Mouse (Mus musculus): Measurements from ENCODE around the gene Msh4. TPM values are rescaled to one million over a fixed set of nuclear protein-coding genes. Genes with fewer than 3 reads are reported as not detected.
"Not testable (repeated sequence)": the region's sequence is repeated elsewhere in the genome, so short reads cannot be mapped to it uniquely, and the experiment has no call there.

Gene Msh4
- polyA plus RNA-seq, 1 experiment from 2014 or later: 0.08 TPM

DNA sequence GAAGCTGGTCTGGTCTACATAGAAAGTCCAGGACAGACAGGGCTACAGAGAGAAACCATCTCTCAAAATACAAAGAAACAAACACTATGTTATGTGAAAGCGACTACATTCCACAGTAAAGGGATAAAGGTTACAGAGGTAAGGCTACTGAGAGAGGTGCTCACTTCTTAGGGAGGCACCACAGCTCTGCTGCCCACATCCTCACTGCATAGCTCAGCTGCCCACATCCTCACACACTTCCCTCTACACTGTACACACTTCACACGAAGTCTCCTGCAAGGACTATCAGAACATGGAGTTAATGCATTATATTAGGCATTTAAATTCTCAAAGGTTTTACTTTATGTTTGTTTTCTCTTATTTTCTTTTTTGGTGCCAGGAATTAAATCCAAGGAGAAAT, 42.1 kb downstream of the Msh4 start:
- Histone ChIP-seq H3K9me3 (ENCODE audit: control insufficient read depth, low read length) (no peaks in the 10 kb centered on the region), H3K27ac (ENCODE audit: low read length) (no peak overlapping the region), H3K4me1 (replicated peaks; ENCODE audit: control insufficient read depth, insufficient read depth, low read length) (no peaks in the 10 kb centered on the region), H3K9ac (ENCODE audit: low read length) (no peak overlapping the region), H3K36me3 (ENCODE audit: control insufficient read depth, insufficient read depth, low read length) (no peaks in the 10 kb centered on the region), H3K4me2 (ENCODE audit: low read depth, low read length) (no peak overlapping the region), H3K4me3 (ENCODE audit: low read length) (no peak overlapping the region), H3K27me3 (ENCODE audit: control insufficient read depth, insufficient read depth, low read depth, low read length) (no peaks in the 10 kb centered on the region)
- ATAC-seq (ENCODE audit: low read depth): no peak
- WGBS: 64% methylated on average over 2 of the region's 2 CpGs

DNA sequence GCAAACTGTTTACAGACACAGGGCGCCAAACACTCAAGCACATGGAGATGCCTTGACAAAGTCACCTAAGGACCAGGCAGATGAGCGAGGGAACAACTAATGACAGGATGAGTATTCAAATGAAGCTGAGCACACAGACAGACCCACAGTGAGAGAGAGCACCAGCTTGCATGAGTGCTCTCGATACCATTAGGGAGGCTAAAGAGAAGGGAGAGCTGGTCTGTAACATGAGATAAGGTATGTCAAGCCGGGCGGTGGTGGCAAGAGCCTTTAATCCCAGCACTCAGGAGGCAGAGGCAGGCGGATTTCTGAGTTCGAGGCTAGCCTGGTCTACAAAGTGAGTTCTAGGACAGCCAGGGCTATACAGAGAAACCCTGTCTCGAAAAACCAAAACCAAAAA, 45.5 kb downstream of the Msh4 start:
- not testable (repeated sequence) for H3K4me2 ChIP-seq (ENCODE audit: low read depth, low read length); H3K9ac ChIP-seq (ENCODE audit: low read length); H3K27me3 ChIP-seq (ENCODE audit: control insufficient read depth, insufficient read depth, low read depth, low read length); H3K36me3 ChIP-seq (ENCODE audit: control insufficient read depth, insufficient read depth, low read length); H3K9me3 ChIP-seq (ENCODE audit: control insufficient read depth, low read length); ATAC-seq (ENCODE audit: low read depth); H3K4me3 ChIP-seq (ENCODE audit: low read length); H3K27ac ChIP-seq (ENCODE audit: low read length); H3K4me1 ChIP-seq (replicated peaks; ENCODE audit: control insufficient read depth, insufficient read depth, low read length)
- WGBS: 83% methylated on average over 8 of the region's 8 CpGs

DNA sequence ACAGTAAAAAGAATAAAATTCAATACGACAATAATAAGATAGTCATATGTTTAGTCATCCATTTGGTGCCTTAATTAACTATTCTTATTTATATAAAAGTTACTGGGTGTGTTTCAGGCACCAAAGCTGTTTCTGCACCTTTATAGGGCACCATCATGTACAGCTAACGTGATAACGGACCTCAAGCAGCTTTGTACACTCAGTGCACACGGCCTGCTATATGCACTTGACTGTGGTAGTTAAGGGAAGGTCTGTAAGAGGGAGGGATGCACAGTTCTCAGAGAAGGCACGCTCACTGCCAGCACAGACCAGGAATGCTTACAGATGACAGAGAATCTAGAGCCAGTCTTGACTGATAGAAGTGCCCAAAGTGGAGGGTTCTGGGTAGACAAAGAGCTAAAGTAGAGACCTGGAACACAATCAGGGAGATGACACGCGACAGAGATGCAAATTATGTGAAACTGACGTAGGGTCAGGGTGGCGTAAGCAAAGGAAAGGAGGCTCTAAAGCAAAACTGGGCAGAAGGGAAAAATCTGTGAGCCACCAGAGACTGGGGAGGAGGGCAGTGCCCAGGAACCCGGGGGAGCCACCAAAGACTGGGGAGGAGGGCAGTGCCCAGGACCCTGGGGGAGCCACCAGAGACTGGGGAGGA, 47.5 kb downstream of the Msh4 start:
- no peak for ATAC-seq (ENCODE audit: low read depth)
- Histone ChIP-seq H3K4me3 (ENCODE audit: low read length) (no peak overlapping the region), H3K9ac (ENCODE audit: low read length) (no peak overlapping the region), H3K36me3 (ENCODE audit: control insufficient read depth, insufficient read depth, low read length) (no peaks in the 10 kb centered on the region), H3K4me2 (ENCODE audit: low read depth, low read length) (no peak overlapping the region), H3K4me1 (replicated peaks; ENCODE audit: control insufficient read depth, insufficient read depth, low read length) (no peaks in the 10 kb centered on the region), H3K27me3 (ENCODE audit: control insufficient read depth, insufficient read depth, low read depth, low read length) (no peaks in the 10 kb centered on the region), H3K9me3 (ENCODE audit: control insufficient read depth, low read length) (no peaks in the 10 kb centered on the region), H3K27ac (ENCODE audit: low read length) (no peak overlapping the region)
- WGBS: 70% methylated on average over 10 of the region's 10 CpGs

DNA sequence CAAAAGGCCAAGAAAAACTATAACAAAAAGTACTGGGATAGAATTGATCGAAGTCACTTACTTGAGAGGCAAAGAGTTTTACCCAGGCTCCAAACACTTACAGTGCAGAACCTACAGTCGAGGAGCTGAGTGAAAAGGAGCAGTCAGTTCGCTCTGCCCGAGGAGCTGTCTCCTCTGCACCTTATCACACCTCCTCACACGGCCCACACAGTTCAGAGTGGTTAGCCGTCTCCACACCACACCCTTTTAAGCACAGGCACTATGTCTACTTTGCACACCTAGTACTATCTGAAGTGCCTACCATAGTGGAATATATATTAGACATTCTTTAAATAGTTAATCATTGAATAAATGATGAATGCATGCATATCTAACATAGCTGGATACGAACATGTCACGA, 53.7 kb downstream of the Msh4 start:
- Histone ChIP-seq H3K27ac (ENCODE audit: low read length) (no peak overlapping the region), H3K9ac (ENCODE audit: low read length) (no peak overlapping the region), H3K27me3 (ENCODE audit: control insufficient read depth, insufficient read depth, low read depth, low read length) (no peaks in the 10 kb centered on the region), H3K4me2 (ENCODE audit: low read depth, low read length) (no peak overlapping the region), H3K4me1 (replicated peaks; ENCODE audit: control insufficient read depth, insufficient read depth, low read length) (no peaks in the 10 kb centered on the region), H3K36me3 (ENCODE audit: control insufficient read depth, insufficient read depth, low read length) (no peaks in the 10 kb centered on the region), H3K9me3 (ENCODE audit: control insufficient read depth, low read length) (no peaks in the 10 kb centered on the region), H3K4me3 (ENCODE audit: low read length) (no peak overlapping the region)
- ATAC-seq (ENCODE audit: low read depth): peak; percentile 68
- 35% methylated on average over 8 of the region's 8 CpGs for WGBS

DNA sequence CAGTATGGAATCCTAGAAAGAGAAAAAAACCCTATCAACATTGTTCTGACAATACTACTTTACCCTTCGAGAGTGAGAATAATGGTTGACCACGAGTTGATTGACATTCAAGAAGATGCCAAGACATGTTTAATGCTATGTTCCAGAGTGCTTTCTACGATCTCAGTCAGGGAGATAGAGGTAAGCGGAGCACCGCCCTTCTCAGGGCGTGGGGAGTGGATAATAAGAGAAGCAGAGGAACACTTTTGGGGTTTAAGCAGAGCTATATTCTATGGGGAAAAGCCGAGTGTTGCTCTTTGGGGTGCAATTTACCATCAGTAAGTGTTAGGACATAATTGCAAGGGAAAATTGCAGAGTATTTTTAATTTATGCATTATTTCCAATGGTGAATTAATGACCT, 55.2 kb downstream of the Msh4 start:
- Histone ChIP-seq H3K27me3 (ENCODE audit: control insufficient read depth, insufficient read depth, low read depth, low read length) (no peaks in the 10 kb centered on the region), H3K36me3 (ENCODE audit: control insufficient read depth, insufficient read depth, low read length) (no peaks in the 10 kb centered on the region), H3K9ac (ENCODE audit: low read length) (no peak overlapping the region), H3K4me2 (ENCODE audit: low read depth, low read length) (no peak overlapping the region), H3K4me3 (ENCODE audit: low read length) (no peak overlapping the region), H3K9me3 (ENCODE audit: control insufficient read depth, low read length) (no peaks in the 10 kb centered on the region), H3K4me1 (replicated peaks; ENCODE audit: control insufficient read depth, insufficient read depth, low read length) (no peaks in the 10 kb centered on the region), H3K27ac (ENCODE audit: low read length) (no peak overlapping the region)
- no peak for ATAC-seq (ENCODE audit: low read depth)
- WGBS: 86% methylated on average over 7 of the region's 7 CpGs

DNA sequence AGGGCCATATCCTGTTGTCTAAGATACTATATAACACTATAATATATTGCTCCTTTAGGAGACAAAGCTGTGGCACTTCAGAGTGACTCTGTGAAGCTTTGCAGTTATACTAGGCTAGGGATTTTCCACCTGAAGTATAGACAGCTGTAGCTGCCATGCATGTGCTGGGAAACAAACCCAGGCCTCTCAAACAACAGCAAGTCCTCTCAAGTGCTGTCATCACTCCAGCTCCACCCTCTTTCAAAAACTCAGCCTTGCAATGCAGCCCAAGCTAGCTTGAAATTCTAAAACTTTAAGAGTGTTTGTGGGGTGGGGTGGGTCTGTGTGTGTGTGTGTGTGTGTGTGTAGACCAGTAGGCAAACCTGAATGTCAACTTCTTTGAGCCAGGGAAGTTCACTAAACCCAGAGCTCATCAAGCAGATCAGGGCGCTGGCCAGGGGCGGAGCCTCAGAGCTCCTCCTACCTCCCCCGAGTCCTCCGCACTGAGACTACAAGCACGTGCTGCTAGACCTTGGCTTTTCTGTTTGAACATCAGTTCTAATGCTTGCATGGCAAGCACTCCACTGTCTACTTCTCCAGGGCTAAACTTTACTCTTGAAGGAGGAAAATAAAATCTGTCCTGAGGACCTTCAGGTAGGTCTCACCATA, 56.4 kb downstream of the Msh4 start:
- H3K9me3 ChIP-seq (ENCODE audit: control insufficient read depth, low read length): no peaks in the 10 kb centered on the region
- no peaks in the 10 kb centered on the region for H3K36me3 ChIP-seq (ENCODE audit: control insufficient read depth, insufficient read depth, low read length)
- peak; percentile 91 for ATAC-seq (ENCODE audit: low read depth)
- no peaks in the 10 kb centered on the region for H3K27me3 ChIP-seq (ENCODE audit: control insufficient read depth, insufficient read depth, low read depth, low read length)
- H3K4me2 ChIP-seq (ENCODE audit: low read depth, low read length): no peak overlapping the region
- no peaks in the 10 kb centered on the region for H3K4me1 ChIP-seq (replicated peaks; ENCODE audit: control insufficient read depth, insufficient read depth, low read length)
- H3K27ac ChIP-seq (ENCODE audit: low read length): no peak overlapping the region
- no peak overlapping the region for H3K9ac ChIP-seq (ENCODE audit: low read length)
- no peak overlapping the region for H3K4me3 ChIP-seq (ENCODE audit: low read length)
- 7% methylated on average over 5 of the region's 5 CpGs for WGBS

DNA sequence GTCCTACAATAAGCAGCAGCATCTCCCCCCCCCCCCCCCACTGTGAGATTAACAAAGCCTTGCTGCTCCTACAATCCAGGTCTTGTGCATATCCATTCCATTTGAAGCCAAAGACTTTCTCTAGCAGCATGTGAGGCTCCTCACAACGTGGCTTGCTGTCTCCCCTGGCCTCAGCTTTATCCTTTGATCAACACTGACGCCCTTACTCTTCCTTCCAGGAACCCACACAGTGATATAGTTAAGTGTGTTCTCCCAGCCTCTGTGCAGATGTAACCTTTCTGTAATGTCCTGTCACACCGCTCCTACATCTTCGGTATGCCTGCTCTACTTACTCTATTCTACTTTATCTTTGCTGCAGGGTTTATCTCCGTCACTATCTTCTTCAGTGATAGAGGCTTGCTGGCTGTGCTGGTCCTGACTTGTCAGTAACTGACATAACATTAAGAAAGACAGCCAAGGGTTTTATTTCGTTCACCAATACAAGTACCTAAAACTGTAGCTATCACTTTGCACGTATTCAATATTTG, 58.7 kb downstream of the Msh4 start:
- H3K27me3 ChIP-seq (ENCODE audit: control insufficient read depth, insufficient read depth, low read depth, low read length): no peaks in the 10 kb centered on the region
- WGBS: 58% methylated on average over 7 of the region's 7 CpGs
- no peaks in the 10 kb centered on the region for H3K36me3 ChIP-seq (ENCODE audit: control insufficient read depth, insufficient read depth, low read length)
- H3K4me2 ChIP-seq (ENCODE audit: low read depth, low read length): no peak overlapping the region
- H3K9me3 ChIP-seq (ENCODE audit: control insufficient read depth, low read length): no peaks in the 10 kb centered on the region
- no peaks in the 10 kb centered on the region for H3K4me1 ChIP-seq (replicated peaks; ENCODE audit: control insufficient read depth, insufficient read depth, low read length)
- H3K9ac ChIP-seq (ENCODE audit: low read length): no peak overlapping the region
- no peak for ATAC-seq (ENCODE audit: low read depth)
- no peak overlapping the region for H3K27ac ChIP-seq (ENCODE audit: low read length)
- no peak overlapping the region for H3K4me3 ChIP-seq (ENCODE audit: low read length)

DNA sequence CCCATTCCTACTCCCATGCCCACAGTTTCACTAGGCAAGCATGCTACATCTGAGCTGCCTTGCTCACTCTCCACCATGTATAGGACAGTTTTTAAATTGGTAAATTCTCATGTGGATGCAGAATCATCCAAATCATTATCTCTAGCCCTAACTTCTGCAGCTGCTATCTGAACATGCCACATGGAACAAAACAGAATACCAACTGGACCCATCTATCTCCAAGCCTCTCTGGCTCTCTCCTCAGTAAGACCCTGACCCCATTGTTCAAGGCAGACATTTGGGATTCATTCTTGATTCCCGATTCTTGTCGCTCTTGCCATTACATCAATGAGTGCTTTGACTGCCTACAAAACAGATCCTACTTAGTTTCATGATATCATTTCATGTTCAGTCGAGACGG, 59.8 kb downstream of the Msh4 start:
- no peak for ATAC-seq (ENCODE audit: low read depth)
- Histone ChIP-seq H3K9me3 (ENCODE audit: control insufficient read depth, low read length) (no peaks in the 10 kb centered on the region), H3K4me2 (ENCODE audit: low read depth, low read length) (no peak overlapping the region), H3K4me1 (replicated peaks; ENCODE audit: control insufficient read depth, insufficient read depth, low read length) (no peaks in the 10 kb centered on the region), H3K9ac (ENCODE audit: low read length) (no peak overlapping the region), H3K27ac (ENCODE audit: low read length) (no peak overlapping the region), H3K27me3 (ENCODE audit: control insufficient read depth, insufficient read depth, low read depth, low read length) (no peaks in the 10 kb centered on the region), H3K36me3 (ENCODE audit: control insufficient read depth, insufficient read depth, low read length) (no peaks in the 10 kb centered on the region), H3K4me3 (ENCODE audit: low read length) (no peak overlapping the region)
- 89% methylated on average over 4 of the region's 4 CpGs for WGBS

DNA sequence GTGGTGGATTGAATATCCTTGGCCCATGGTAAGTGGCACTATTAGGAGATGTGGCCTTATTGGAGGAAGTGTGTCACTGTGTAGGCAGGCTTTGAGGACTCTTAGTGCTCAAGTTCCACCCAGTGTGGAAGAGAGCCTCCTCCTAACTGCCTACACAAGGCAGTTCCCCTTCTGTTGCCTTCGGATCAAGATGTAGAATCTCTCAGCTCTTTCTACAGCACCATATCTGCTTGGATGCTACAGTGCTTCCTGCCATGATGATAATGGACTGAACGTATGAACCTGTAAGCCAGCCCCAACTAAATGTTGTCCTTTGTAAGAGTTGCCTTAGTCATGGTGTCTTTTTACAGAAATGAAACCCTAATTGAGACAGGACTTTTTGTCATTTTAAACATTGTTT, 60.4 kb downstream of the Msh4 start:
- Histone ChIP-seq H3K27ac (ENCODE audit: low read length) (no peak overlapping the region), H3K36me3 (ENCODE audit: control insufficient read depth, insufficient read depth, low read length) (no peaks in the 10 kb centered on the region), H3K4me1 (replicated peaks; ENCODE audit: control insufficient read depth, insufficient read depth, low read length) (no peaks in the 10 kb centered on the region), H3K4me2 (ENCODE audit: low read depth, low read length) (no peak overlapping the region), H3K4me3 (ENCODE audit: low read length) (no peak overlapping the region), H3K27me3 (ENCODE audit: control insufficient read depth, insufficient read depth, low read depth, low read length) (no peaks in the 10 kb centered on the region), H3K9ac (ENCODE audit: low read length) (no peak overlapping the region), H3K9me3 (ENCODE audit: control insufficient read depth, low read length) (no peaks in the 10 kb centered on the region)
- WGBS: 78% methylated on average over 2 of the region's 2 CpGs
- ATAC-seq (ENCODE audit: low read depth): no peak
